Mouse (Mus musculus): ENCODE data around the gene Eci1. TPM values are rescaled to one million over a fixed set of nuclear protein-coding genes. Genes with fewer than 3 reads are reported as not detected.

Gene Eci1
- total and polyA plus RNA-seq, 2 experiments from 2014 or later = 22.0 to 30.0 TPM

- H3K4me2 ChIP-seq (ENCODE audit: low read depth) = peak overlapping the region; percentile 57
- H3K4me3 ChIP-seq (ENCODE audit: low read depth, low read length) = peak overlapping the region; percentile 78
- ATAC-seq (no peak), DNase-seq (no peak)
- no peak for TF ChIP-seq CTCF (IDR thresholded peaks at IDR 0.05; ENCODE audit: low read depth)
- no peaks in the 10 kb centered on the region for H3K27me3 ChIP-seq (ENCODE audit: insufficient read depth, low read length)
- H3K27ac ChIP-seq (ENCODE audit: low read depth, low read length) = no peak overlapping the region
- peaks cover 8% of the 10 kb centered on the region; the same call in 1 of the 2 replicates for H3K4me1 ChIP-seq (ENCODE audit: insufficient read depth)
- peaks cover 37% of the 10 kb centered on the region for H3K36me3 ChIP-seq (ENCODE audit: insufficient read depth)
- 48% methylated on average over 11 of the region's 11 CpGs for WGBS
- peak overlapping the region; percentile 74 for H3K9ac ChIP-seq
- no peaks in the 10 kb centered on the region for H3K9me3 ChIP-seq (ENCODE audit: low read length)
These were observed 51.7 kb downstream of the Eci1 start for GRCm38 (mm10) chr17:24477985-24478600.

- 2% methylated on average over 48 of the region's 48 CpGs for WGBS
- TF ChIP-seq CTCF (IDR thresholded peaks at IDR 0.05; ENCODE audit: low read depth) = peak; percentile 92
These were observed 52.4 kb downstream of the Eci1 start, which contains the start of gene Mlst8 for GRCm38 (mm10) chr17:24478663-24479380. Gene Mlst8 (minus strand): TSS chr17:24479078.

GRCm38 (mm10) chr17:24479431-24479830 lies 53.0 kb downstream of the Eci1 start:
- TF ChIP-seq CTCF (IDR thresholded peaks at IDR 0.05; ENCODE audit: low read depth) = no peak
- 13% methylated on average over 1 of the region's 1 CpGs for WGBS
- H3K27ac ChIP-seq (ENCODE audit: low read depth, low read length) = no peak overlapping the region

More at GRCm38 (mm10) chr17:24478663-24479380, 52.4 kb downstream of the Eci1 start, which contains the start of gene Mlst8:
- no peaks in the 10 kb centered on the region for H3K27me3 ChIP-seq (ENCODE audit: insufficient read depth, low read length)
- H3K27ac ChIP-seq (ENCODE audit: low read depth, low read length) = peak within 1 kb of the TSS; percentile 95
- H3K4me1 ChIP-seq (ENCODE audit: insufficient read depth) = peaks cover 8% of the 10 kb centered on the region; the same call in 1 of the 2 replicates
- H3K9me3 ChIP-seq (ENCODE audit: low read length) = no peaks in the 10 kb centered on the region
- peak within 1 kb of the TSS; percentile 57 for H3K4me2 ChIP-seq (ENCODE audit: low read depth)
- H3K36me3 ChIP-seq (ENCODE audit: insufficient read depth) = peaks cover 35% of the 10 kb centered on the region
- peak within 1 kb of the TSS; percentile 78 for H3K4me3 ChIP-seq (ENCODE audit: low read depth, low read length)
- DNase-seq (peak; percentile 98), ATAC-seq (peak; percentile 96)
- peak within 1 kb of the TSS; percentile 74 for H3K9ac ChIP-seq

GRCm38 (mm10) chr17:24480201-24480826 lies 53.9 kb downstream of the Eci1 start:
- 43% methylated on average over 3 of the region's 3 CpGs for WGBS
- no peak for DNase-seq
- Histone ChIP-seq H3K4me3 (ENCODE audit: low read depth, low read length) (no peak overlapping the region), H3K36me3 (ENCODE audit: insufficient read depth) (peaks cover 20% of the 10 kb centered on the region), H3K4me1 (ENCODE audit: insufficient read depth) (peaks cover 8% of the 10 kb centered on the region; the same call in 1 of the 2 replicates), H3K9me3 (ENCODE audit: low read length) (no peaks in the 10 kb centered on the region), H3K9ac (no peak overlapping the region), H3K27ac (ENCODE audit: low read depth, low read length) (no peak overlapping the region), H3K27me3 (ENCODE audit: insufficient read depth, low read length) (no peaks in the 10 kb centered on the region), H3K4me2 (ENCODE audit: low read depth) (no peak overlapping the region)
- TF ChIP-seq CTCF (IDR thresholded peaks at IDR 0.05; ENCODE audit: low read depth) = peak; percentile 41
- no peak for ATAC-seq

More at GRCm38 (mm10) chr17:24479431-24479830, 53.0 kb downstream of the Eci1 start:
- H3K9ac ChIP-seq = peak overlapping the region; percentile 74; the same call in 1 of the 2 replicates
- DNase-seq (no peak), ATAC-seq (no peak)
- no peaks in the 10 kb centered on the region for H3K9me3 ChIP-seq (ENCODE audit: low read length)
- H3K27me3 ChIP-seq (ENCODE audit: insufficient read depth, low read length) = no peaks in the 10 kb centered on the region
- H3K4me1 ChIP-seq (ENCODE audit: insufficient read depth) = peaks cover 8% of the 10 kb centered on the region; the same call in 1 of the 2 replicates
- peaks cover 29% of the 10 kb centered on the region for H3K36me3 ChIP-seq (ENCODE audit: insufficient read depth)
- no peak overlapping the region; the same call in 1 of the 2 replicates for H3K4me2 ChIP-seq (ENCODE audit: low read depth)
- peak overlapping the region; percentile 78 for H3K4me3 ChIP-seq (ENCODE audit: low read depth, low read length)

GRCm38 (mm10) chr17:24481027-24481815 lies 54.8 kb downstream of the Eci1 start:
- H3K36me3 ChIP-seq (ENCODE audit: insufficient read depth) = peaks cover 11% of the 10 kb centered on the region
- H3K4me1 ChIP-seq (ENCODE audit: insufficient read depth) = peaks cover 8% of the 10 kb centered on the region; the same call in 1 of the 2 replicates
- no peak overlapping the region for H3K27ac ChIP-seq (ENCODE audit: low read depth, low read length)
- H3K4me3 ChIP-seq (ENCODE audit: low read depth, low read length) = no peak overlapping the region
- no peaks in the 10 kb centered on the region for H3K9me3 ChIP-seq (ENCODE audit: low read length)
- DNase-seq (no peak), ATAC-seq (no peak)
- 93% methylated on average over 20 of the region's 20 CpGs for WGBS
- no peaks in the 10 kb centered on the region for H3K27me3 ChIP-seq (ENCODE audit: insufficient read depth, low read length)
- TF ChIP-seq CTCF (IDR thresholded peaks at IDR 0.05; ENCODE audit: low read depth) = no peak
- no peak overlapping the region for H3K9ac ChIP-seq
- no peak overlapping the region for H3K4me2 ChIP-seq (ENCODE audit: low read depth)

- Histone ChIP-seq H3K4me1 (ENCODE audit: insufficient read depth) (peaks cover 8% of the 10 kb centered on the region; the same call in 1 of the 2 replicates), H3K9me3 (ENCODE audit: low read length) (no peaks in the 10 kb centered on the region), H3K36me3 (ENCODE audit: insufficient read depth) (no peaks in the 10 kb centered on the region), H3K4me3 (ENCODE audit: low read depth, low read length) (no peak overlapping the region), H3K9ac (no peak overlapping the region), H3K27me3 (ENCODE audit: insufficient read depth, low read length) (no peaks in the 10 kb centered on the region), H3K4me2 (ENCODE audit: low read depth) (no peak overlapping the region), H3K27ac (ENCODE audit: low read depth, low read length) (no peak overlapping the region)
- no peak for ATAC-seq
- DNase-seq = no peak
- TF ChIP-seq CTCF (IDR thresholded peaks at IDR 0.05; ENCODE audit: low read depth) = no peak
- 93% methylated on average over 3 of the region's 3 CpGs for WGBS
These were observed 57.1 kb downstream of the Eci1 start for GRCm38 (mm10) chr17:24483495-24483894.

All from forebrain, postnatal 0 days (tissue).